Mouse (Mus musculus): ENCODE measurements around the gene Cwh43.

DNA sequence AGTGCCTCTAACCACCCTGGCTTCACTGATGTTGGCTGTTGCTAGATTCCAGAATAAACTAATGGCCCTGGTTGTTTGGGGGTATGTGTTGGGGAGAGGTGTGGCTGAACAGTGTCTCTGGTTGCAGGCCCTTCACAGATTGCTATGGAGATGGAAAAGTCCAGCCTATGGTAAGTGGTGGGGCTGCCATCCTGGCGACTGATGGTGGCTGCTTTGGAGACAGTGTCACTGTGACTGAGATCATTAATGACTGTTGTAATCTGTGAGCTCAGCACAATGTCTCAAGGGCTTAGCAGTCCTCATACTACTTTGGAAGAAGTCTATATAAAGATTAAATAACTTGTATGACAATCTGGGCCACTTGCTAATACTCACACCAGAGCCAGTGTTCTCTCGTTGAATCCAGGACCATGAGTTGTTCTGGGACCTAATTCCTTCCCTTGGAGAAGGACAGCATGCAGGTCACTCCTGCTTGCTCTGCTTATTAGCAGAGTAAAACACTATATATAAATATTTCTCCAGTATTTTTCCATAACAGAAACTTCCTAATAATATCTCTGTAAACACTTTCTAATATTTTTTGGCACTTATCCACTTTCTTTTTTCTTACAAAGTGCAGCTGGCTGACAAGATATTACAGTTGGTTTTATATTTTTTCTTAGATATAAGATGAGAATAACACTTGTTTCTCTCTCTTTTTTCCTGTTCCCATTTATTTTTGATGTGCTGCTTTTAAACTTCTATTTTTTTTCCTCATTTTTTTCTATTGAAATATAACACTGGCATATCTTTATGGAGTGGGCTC lies 48.8 kb downstream of the Cwh43 start:
- no peak for TF ChIP-seq EP300 (IDR thresholded peaks at IDR 0.05)
- no peak for TF ChIP-seq CTCF (IDR thresholded peaks at IDR 0.05)
